Mouse (Mus musculus): ENCODE data around the gene Gm47996. TPM values are rescaled to one million over a fixed set of nuclear protein-coding genes. Genes with fewer than 3 reads are reported as not detected.
A peak's percentile ranks its signal among the peaks of the same experiment; 100 is the strongest.

Gene Gm47996
- total RNA-seq, 2 experiments from 2014 or later: 0.31 TPM; not detected in 1

DNA sequence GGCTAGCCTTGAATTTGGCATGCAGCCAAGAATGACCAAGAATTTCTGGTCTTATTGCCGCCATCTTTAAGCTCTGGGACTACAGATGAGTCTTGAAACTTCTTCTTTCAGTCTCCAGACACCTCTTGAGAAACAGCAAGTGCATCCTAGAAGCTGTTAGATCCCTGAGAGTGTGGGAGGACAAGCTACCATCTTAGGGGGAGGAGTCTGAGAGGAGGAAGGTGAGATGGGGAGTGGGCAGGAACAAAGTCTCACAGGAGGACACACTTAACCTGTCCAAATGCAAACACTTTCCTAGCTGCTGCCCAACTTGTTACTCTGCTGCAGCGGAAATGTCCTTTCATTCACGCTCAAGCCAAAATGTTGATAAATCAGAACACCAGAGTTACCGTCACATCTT is 34.8 kb downstream of the Gm47996 start:
- DNase-seq: no peak
- intact Hi-C loops (cut with DNase I): no loop called here

DNA sequence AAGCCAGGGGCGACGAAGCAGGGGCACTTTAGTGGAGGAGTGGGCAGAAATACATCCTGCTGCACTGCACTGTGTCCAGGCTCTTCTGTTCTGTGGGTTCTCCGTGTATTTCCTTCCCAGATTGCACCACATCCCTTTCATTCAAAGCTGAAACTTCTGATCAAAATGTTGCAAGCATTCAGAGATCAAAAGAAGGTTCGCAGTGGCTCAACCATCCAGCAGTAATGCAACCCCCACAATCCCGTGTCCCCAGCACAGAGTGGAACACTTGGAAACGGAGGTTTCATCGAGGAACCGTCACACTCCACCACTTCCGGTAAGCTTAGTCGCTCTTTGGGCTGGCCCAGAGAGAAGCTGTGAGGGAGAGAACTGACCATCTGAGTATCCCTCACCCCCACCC is 35.2 kb downstream of the Gm47996 start:
- intact Hi-C loops (cut with DNase I): no loop called here
- DNase-seq: no peak

GRCm38 (mm10) chr1:151245846-151246245 is 35.9 kb downstream of the Gm47996 start:
- DNase-seq: no peak
- intact Hi-C loops (cut with DNase I): no loop called here

GRCm38 (mm10) chr1:151250109-151250508 is 40.2 kb downstream of the Gm47996 start:
- no peak for DNase-seq
- intact Hi-C loops (cut with DNase I): no loop called here

DNA sequence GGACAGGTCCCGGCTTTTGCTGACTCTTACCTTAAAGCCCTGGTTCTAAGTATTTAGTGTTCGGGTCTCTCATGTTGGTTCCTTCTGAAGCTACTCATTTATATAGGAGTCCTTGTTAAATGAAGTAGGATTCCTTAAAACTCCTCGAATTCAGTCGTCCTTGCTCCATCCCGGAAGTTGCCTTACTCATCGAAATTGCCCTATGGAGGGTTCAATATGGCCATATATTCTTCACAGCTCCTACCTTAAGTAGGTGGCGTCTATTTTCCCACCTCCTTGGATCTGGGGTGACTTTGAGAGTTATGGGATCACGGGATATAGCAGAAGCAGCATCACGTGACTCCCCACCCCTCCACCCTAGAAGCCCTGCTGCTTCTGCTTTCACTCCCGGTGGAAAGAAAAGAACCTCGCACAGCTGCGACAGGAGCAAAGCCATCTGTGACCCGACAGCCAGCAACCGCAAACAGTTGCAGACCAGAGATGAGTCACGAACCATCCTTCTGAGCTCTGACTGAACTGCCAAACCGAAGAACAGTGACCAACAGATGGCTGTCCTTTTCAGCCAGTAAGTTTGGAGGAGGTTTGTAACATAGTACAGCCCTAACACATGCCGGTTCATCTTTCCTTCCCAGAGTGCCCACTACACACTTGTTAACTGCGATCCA is 40.7 kb downstream of the Gm47996 start:
- intact Hi-C loops (cut with DNase I): no loop called here
- DNase-seq: peak; percentile 44 to 45

- intact Hi-C loops (cut with DNase I): no loop called here
- no peak for DNase-seq
Measured at GRCm38 (mm10) chr1:151251194-151252010, 41.5 kb downstream of the Gm47996 start.

- intact Hi-C loops (cut with DNase I): no loop called here
- no peak for DNase-seq
Measured at GRCm38 (mm10) chr1:151255422-151255821, 45.5 kb downstream of the Gm47996 start.

DNA sequence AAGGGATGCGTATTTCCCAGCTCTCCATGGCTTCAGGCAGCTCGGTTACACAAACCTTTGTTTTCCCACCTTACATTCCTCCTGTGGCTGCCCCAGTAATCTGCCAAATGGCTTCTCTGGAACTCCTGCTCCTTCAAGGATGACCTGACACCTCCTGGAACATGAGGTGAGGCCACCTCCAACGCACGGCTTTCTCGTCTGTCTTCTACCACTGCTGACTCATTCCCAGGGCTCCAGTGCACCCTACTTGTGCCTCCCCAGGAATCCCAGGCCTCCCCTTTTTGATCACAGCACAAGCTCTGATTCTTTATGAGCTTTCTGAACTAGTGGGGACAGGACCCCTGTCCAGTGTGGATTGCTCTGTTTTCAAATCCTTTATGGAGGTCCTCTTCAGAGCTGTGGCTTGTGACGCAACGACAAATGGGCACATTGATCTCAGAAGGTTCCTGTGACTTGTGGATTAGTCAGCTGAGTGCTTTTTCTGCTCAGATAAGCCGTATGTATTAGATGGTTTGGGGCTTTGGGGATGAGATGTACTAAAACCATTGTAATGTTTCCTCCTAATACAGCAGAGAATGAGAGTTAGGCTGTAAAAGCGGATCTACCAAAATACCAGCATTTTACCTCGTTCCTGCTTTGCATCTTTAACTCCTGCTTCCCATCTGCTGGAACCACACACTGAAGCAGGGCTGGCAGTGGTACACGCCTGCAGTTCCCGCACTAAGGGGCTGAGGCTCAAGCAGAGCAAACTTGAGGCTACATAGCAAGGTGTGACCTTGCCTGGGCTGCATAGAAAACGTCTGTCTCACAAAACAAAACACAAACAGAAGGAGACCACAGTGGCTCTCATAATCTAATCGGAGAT is 48.4 kb downstream of the Gm47996 start:
- intact Hi-C loops (cut with DNase I): no loop called here
- no peak for DNase-seq

- DNase-seq: no peak
- intact Hi-C loops (cut with DNase I): no loop called here
Measured at GRCm38 (mm10) chr1:151259061-151259460, 49.1 kb downstream of the Gm47996 start.

Other genes starting within 250 kb of the Gm47996 start
- gene Hmcn1, start 216.7 kb upstream of the Gm47996 start, total RNA-seq (2021): 1 to 10 TPM; 4.9 to 5.4 TPM
- not detected for gene Gm47985, start 27.6 kb upstream of the Gm47996 start, total RNA-seq (2021)
- gene Gm8947, start 17.8 kb upstream of the Gm47996 start, total RNA-seq (2021): under 1 TPM in 1 of 2 experiments, not detected in 1; 0.15 TPM
- under 1 TPM in 1 of 2 experiments, not detected in 1; 0.69 TPM for gene Gm47995, start 11.7 kb upstream of the Gm47996 start, total RNA-seq (2021)
- gene 3110040M04Rik, start 6.0 kb upstream of the Gm47996 start, total RNA-seq (2021): not detected
- gene Ivns1abp, start 134.3 kb downstream of the Gm47996 start, total RNA-seq (2021): 100 to 1,000 TPM in 1 of 2 experiments, 10 to 100 TPM in 1; 97.4 to 111 TPM
- gene Swt1, start 218.3 kb downstream of the Gm47996 start, total RNA-seq (2021): 1 to 10 TPM; 8.8 to 9.8 TPM
- gene Trmt1l, start 218.4 kb downstream of the Gm47996 start, total RNA-seq (2021): 10 to 100 TPM; 12.4 to 12.8 TPM